Mouse (Mus musculus): ENCODE results near the gene Ep400.
A peak's percentile ranks its signal among the peaks of the same experiment; 100 is the strongest.
"Not testable (repeated sequence)": the region's sequence is repeated elsewhere in the genome, so short reads cannot be mapped to it uniquely, and the experiment has no call there.

Ep400 gene

GRCm38 (mm10) chr5:110779998-110780760, 9.7 kb upstream of the Ep400 start, which contains the start of gene Pus1:
Gene Pus1, minus strand, starts transcription at chr5:110780659.
- DNase-seq (ENCODE audit: low spot score in 2 of 2), result peak; percentile 95 to 98

GRCm38 (mm10) chr5:110779276-110779997, 8.9 kb upstream of the Ep400 start:
- no peak for DNase-seq (ENCODE audit: low spot score in 2 of 2)

DNA sequence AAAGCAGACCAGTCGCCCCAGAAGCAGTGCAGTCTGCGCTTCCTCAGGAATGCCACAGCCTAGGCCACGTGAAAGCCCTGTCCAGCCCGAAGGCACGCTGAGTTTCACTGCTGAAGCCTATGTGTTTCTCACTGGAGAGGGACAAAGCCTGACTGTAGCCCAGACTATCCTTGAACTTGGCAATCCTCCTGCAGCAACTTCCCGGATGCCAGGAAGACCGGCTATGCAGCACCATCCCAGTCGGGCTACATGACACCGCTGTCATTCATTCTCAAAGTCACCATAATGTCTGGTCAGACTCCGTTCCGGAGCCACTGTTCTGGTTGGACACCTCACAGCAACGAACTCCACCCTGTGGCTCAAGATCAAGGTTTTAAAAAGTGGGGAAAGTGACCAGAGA, 7.7 kb upstream of the Ep400 start:
- no peak for DNase-seq (ENCODE audit: low spot score in 2 of 2)

DNA sequence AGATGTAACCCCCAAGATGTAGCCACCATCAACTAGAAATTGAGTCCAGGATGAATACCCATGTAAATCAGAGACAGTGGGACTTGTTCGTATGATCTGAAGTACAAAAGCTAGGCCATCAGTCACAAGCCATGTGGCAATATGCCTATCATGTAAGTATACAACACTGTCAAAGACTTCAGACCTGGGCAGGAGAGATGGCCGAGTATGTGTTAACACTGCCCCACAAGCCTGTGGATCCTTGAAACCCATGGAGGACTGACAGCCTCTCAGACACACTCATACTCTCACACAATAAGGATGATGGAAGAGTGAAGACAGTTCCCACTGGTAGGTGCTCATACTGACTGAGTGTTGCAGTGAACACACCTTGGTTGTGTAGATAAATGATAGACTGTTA, 5.6 kb upstream of the Ep400 start:
- DNase-seq (ENCODE audit: low spot score in 2 of 2), result no peak

GRCm38 (mm10) chr5:110774511-110774910, 4.0 kb upstream of the Ep400 start:
- no peak for DNase-seq (ENCODE audit: low spot score in 2 of 2)

DNA sequence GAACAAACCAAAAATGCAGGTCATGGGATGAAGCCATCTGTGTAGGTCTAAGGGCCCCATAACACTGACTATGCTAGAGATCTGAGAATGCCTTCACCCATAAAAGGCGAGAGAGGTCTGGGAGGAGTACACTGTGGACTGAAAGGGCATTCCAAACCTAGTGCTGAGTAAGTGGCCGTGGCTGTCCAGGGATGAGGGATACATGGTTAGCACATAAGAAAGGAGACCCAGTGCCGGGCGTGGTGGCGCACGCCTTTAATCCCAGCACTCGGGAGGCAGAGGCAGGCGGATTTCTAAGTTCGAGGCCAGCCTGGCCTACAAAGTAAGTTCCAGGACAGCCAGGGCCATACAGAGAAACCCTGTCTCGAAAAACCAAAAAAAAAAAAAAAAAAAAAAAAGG, 2.4 kb upstream of the Ep400 start:
- DNase-seq (ENCODE audit: low spot score in 2 of 2), result not testable (repeated sequence)

DNA sequence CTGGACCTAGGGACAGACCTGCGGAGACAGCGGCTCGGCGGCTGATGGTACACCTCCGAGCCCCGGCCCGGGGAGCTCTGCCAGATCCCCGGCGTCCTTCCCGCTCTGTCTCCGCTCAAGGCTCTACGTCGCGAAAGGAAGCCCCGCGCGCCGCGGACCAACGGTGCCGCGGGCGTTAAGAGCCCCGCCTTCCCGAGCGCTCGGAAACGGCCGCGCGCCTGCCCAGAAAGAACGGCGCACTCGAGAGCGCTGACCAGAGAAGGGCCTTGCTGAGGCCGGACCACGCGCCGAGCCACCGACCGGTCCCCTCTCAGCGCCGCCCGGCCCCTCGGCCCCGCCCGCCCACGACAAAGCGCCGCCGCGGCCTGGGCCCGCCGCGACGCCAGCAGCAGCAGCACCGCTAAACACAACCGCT, 479 bp downstream of the Ep400 start:
- DNase-seq (ENCODE audit: low spot score in 2 of 2), result peak; percentile 34 to 36

GRCm38 (mm10) chr5:110769272-110769671, 1.2 kb downstream of the Ep400 start:
- no peak for DNase-seq (ENCODE audit: low spot score in 2 of 2)

DNA sequence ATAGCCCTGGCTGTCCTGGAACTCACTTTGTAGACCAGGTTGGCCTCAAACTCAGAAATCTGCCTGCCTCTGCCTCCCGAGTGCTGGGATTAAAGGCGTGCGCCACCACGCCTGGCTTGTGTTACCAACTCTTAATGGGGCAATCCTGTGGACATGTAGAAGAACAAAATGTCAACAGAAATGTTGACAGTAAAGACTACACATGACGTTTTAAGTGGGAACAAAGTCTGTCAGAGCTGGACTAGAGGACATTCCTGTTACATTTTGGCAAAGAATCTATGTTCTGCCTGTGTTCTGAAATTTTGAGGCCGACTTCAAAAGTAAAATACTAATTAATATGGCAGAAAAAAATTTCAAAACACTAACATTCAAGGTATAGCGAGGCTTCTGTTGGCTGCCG, 6.6 kb downstream of the Ep400 start:
- DNase-seq (ENCODE audit: low spot score in 2 of 2), result no peak

GRCm38 (mm10) chr5:110745021-110745420, 25.5 kb downstream of the Ep400 start:
- DNase-seq (ENCODE audit: low spot score in 2 of 2), result no peak

- no peak for DNase-seq (ENCODE audit: low spot score in 2 of 2)
These were observed 30.8 kb downstream of the Ep400 start for GRCm38 (mm10) chr5:110739496-110740275.

DNA sequence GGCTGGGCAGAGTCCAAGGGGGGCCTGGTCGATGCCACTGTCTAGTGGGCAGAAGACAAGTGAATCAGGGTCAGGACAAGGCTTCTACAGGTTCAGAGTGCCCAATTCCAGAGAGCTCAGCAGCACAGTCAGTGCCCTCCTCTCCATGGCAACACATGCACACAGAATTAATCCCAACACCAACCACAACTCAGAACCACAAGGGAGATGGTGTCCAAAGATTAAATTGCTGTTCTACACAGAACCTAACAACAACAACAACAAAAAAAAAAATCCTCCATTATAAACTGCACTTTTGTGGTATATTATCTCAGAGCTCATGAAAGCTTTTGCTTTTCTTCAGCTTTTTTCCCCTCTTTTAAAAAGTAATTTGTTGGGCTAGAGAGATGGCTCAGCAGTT, 34.9 kb downstream of the Ep400 start:
- no peak for DNase-seq (ENCODE audit: low spot score in 2 of 2)

GRCm38 (mm10) chr5:110733231-110733823, 37.2 kb downstream of the Ep400 start:
- no peak for DNase-seq (ENCODE audit: low spot score in 2 of 2)

DNA sequence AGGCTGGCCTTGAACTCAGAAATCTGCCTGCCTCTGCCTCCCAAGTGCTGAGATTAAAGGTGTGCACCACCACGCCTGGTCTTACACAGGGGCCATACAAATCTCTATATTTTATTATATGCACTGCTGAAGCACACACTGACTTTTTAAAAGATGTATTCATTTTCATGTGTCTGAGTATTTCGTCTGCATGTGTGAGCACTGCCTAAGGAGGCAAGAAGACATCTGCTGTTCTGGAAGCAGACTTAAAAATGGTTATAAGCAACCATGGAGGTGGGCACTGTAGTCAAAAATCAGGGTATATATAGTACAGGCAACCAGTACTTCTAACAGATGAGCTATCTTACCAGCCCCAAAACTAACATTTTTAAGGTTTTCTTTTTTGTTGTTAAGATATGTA, 39.3 kb downstream of the Ep400 start:
- no peak for DNase-seq (ENCODE audit: low spot score in 2 of 2)

DNA sequence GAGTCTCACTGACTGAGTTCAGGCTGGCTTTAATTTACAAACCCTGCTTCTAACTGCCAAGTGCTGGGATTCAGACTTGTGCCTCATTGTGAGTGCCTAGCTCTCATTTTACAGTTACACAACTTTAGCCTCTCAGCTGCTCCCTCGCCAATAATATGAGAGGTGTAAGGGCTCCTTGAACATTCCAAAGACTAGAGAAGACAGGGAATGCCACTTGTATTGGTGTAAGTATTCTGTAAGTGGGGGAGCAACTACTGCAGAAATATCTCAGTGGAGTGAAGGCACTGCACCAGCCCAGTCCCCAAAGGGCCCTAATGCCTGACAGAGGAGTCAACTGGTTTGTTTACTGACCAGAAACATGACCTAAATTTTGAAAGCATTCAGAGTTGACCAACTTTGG, 42.7 kb downstream of the Ep400 start:
- no peak for DNase-seq (ENCODE audit: low spot score in 2 of 2)

DNA sequence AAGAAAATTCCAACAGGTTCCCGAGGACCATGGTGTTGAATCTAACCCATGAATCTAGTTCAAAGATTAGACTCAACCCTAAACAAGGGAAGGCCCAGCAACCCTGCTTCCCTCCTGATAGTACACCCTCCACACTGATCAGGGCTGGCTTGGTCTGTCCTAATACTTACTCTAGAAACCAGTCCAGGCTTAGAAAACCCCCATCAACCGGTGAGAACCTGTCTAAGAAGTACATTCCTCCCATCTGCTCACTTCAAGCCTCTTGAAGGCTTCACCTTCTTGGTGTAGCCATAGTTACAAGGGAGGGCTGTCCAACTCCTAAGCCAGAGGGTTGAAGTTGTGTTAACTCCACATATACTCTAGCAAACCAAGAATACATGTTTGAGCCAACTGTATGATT, 47.0 kb downstream of the Ep400 start:
- no peak for DNase-seq (ENCODE audit: low spot score in 2 of 2)

GRCm38 (mm10) chr5:110721463-110721862, 49.1 kb downstream of the Ep400 start:
- not testable (repeated sequence) for DNase-seq (ENCODE audit: low spot score in 2 of 2)

DNA sequence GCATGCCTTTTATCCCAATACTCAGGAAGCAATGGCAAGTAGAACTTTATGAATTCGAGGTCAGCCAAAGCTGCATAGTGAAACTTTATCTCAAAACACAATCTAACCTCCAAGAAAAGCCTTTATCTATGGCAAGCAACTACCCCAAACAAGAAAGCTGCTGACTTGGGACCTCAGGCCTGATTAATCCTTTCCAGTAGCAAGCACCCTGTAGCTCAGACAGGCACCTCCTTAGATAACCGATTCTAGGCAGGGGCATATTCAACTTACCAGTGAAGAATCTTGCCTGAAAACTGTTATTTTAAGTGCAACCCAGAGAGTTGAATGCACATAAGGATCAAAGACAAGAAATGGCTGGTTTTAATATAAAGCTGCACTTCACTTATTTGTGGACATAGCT, 59.1 kb downstream of the Ep400 start:
- no peak for DNase-seq (ENCODE audit: low spot score in 2 of 2)

DNA sequence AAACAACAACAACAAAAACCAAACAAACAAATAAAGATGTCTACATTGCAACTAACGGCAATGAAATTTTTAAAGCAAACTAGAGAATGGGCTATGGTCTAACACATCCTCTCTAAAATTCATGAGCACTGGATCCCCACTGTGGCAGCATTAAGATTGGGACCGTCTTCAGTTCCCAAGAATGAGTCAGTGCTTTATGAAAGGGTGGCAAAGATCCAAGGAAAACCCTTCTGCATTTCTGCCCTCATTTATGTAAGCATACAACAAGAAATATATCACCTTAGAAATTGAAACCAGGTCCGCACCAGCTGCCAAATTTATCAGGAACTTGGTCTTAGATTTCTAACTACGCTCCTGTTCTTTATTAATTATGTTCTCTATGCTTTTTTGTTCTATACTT, 61.3 kb downstream of the Ep400 start:
- peak; percentile 13 to 34 for DNase-seq (ENCODE audit: low spot score in 2 of 2)

- no peak for DNase-seq (ENCODE audit: low spot score in 2 of 2)
These were observed 66.5 kb downstream of the Ep400 start for GRCm38 (mm10) chr5:110704004-110704403.

- no peak for DNase-seq (ENCODE audit: low spot score in 2 of 2)
These were observed 71.9 kb downstream of the Ep400 start for GRCm38 (mm10) chr5:110698617-110699016.

DNA sequence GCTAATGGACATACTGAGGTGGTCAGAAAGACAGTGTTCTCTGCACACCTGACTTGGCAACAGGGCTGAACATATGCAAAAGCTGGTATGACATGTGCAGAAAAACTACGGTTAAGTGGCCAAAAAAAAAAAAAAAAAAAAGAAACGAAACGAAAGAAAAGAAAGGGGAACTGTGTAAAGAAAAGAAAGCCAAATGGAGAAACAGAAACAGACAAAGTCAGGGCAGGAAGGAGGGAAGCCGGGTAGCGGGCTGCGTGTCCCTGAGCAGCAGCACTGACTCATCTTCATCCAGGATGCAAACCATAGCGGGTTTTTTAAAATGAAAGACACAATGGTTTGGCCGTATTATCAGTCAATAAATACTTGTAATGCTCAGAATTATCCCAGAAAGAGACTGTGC, 88.5 kb downstream of the Ep400 start:
- DNase-seq (ENCODE audit: low spot score in 2 of 2), result no peak

Measured in right cerebral cortex, adult 2 months (tissue).